Mouse (Mus musculus): Measurements from ENCODE around the gene Abca17. TPM values are rescaled to one million over a fixed set of nuclear protein-coding genes. Genes with fewer than 3 reads are reported as not detected.

Gene Abca17
- polyA plus RNA-seq, 1 experiment from 2014 or later: 0.22 TPM

DNA sequence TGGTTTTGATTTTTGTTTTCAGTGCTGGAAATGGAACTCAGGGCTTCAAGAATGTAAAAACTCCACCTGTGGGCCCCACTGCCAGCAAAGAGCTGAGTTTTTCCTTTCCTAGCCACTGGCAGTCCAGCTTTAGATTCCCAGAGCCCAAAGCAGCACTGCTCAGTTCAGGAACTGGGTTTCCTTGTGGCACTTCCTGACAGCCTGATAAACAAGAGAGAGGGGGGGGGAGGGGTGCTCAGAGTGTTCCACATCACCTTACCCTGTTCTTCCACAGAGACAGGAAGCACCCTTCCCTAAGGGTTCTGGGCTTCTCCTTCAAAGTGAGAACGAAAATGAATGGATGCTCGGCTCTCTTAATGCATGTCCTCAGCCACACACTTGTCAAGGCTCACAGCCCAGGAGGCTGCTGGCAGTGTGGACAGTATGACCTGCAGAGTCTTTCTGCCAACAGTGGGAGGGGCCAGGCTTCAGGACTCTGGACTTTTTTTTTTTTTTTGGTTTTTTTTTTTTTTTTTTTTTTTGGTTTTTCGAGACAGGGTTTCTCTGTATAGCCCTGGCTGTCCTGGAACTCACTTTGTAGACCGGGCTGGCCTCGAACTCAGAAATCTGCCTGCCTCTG lies 24.3 kb upstream of the Abca17 start:
- H3K4me2 ChIP-seq (replicated peaks; ENCODE audit: low read depth, low read length): no peak overlapping the region
- 80% methylated on average over 4 of the region's 5 CpGs for WGBS
- H3K4me3 ChIP-seq (ENCODE audit: low read length): no peak overlapping the region
- H3K9me3 ChIP-seq (ENCODE audit: low read length): no peaks in the 10 kb centered on the region
- H3K9ac ChIP-seq (replicated peaks; ENCODE audit: low read length): no peak overlapping the region
- H3K36me3 ChIP-seq (ENCODE audit: insufficient read depth, low read length): 0 out of 2 replicates have a peak, but pooled peaks cover 3% of the 10 kb centered on the region
- no peak overlapping the region for H3K27ac ChIP-seq (ENCODE audit: low read length)
- no peak for ATAC-seq (ENCODE audit: low FRiP score, low TSS enrichment)
- H3K27me3 ChIP-seq (ENCODE audit: insufficient read depth, low read length): no peaks in the 10 kb centered on the region
- H3K4me1 ChIP-seq (ENCODE audit: insufficient read depth, low read length): no peaks in the 10 kb centered on the region

DNA sequence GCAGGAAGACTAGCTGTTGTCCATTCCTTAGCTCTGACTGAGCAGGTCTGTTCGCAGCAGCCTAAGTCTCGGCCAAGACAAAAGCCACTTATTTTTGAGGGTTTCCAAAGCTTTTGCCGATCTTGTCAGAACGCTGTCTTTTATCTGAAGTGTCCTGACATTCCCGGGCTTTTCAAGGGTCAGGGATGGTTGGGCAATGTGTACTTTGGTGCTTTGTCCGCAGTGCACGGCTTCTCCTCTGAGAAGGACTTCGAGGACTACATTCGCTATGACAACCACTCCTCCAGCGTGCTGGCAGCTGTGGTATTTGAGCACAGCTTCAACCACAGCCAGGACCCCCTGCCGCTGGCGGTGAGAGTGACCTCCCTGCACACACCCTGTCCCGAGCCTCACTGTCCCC lies 15.0 kb upstream of the Abca17 start:
- Histone ChIP-seq H3K9ac (replicated peaks; ENCODE audit: low read length) (no peak overlapping the region), H3K27ac (ENCODE audit: low read length) (no peak overlapping the region), H3K4me3 (ENCODE audit: low read length) (no peak overlapping the region), H3K27me3 (ENCODE audit: insufficient read depth, low read length) (no peaks in the 10 kb centered on the region), H3K4me1 (ENCODE audit: insufficient read depth, low read length) (no peaks in the 10 kb centered on the region), H3K36me3 (ENCODE audit: insufficient read depth, low read length) (0 out of 2 replicates have a peak, but pooled peaks cover 13% of the 10 kb centered on the region), H3K9me3 (ENCODE audit: low read length) (no peaks in the 10 kb centered on the region), H3K4me2 (replicated peaks; ENCODE audit: low read depth, low read length) (no peak overlapping the region)
- 73% methylated on average over 13 of the region's 13 CpGs for WGBS
- ATAC-seq (ENCODE audit: low FRiP score, low TSS enrichment): no peak

DNA sequence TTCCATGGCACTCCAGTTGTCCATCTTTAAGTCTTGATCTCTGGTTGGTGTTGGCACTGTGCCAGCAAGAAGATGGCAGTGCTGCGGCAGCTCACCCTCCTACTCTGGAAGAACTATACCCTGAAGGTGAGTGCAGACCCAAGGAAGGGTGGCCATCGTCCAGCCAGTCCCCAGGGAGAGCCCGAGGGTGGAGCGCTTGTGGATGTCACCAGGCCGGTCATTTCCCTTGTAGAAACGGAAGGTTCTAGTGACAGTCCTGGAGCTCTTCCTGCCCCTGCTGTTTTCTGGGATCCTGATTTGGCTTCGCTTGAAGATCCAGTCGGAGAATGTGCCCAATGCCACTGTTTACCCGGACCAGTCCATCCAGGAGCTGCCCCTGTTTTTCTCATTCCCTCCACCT lies 13.6 kb upstream of the Abca17 start:
- no peak for ATAC-seq (ENCODE audit: low FRiP score, low TSS enrichment)
- Histone ChIP-seq H3K9ac (replicated peaks; ENCODE audit: low read length) (no peak overlapping the region), H3K4me2 (replicated peaks; ENCODE audit: low read depth, low read length) (no peak overlapping the region), H3K27ac (ENCODE audit: low read length) (no peak overlapping the region), H3K36me3 (ENCODE audit: insufficient read depth, low read length) (0 out of 2 replicates have a peak, but pooled peaks cover 13% of the 10 kb centered on the region), H3K4me3 (ENCODE audit: low read length) (no peak overlapping the region), H3K27me3 (ENCODE audit: insufficient read depth, low read length) (no peaks in the 10 kb centered on the region), H3K4me1 (ENCODE audit: insufficient read depth, low read length) (no peaks in the 10 kb centered on the region), H3K9me3 (ENCODE audit: low read length) (no peaks in the 10 kb centered on the region)
- WGBS: 90% methylated on average over 9 of the region's 9 CpGs

DNA sequence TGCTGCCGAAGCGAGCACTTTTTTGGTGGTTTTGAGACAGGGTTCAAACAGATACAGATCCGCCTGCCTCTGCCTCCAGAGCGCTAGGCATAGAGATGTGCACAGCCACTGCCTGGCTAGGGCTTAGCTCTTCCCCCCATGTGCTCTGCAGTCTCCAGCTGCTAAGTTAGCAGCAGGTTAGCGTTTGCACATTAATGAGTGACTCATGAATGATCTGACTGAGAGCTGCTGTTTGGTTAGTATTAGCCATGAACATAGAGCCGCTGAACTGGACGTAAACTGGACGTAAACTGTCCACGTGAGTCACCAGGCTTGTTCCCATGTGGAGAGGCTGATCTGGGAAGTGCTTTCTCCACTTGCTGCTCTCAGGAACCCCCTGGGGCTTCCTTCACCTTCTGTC lies 11.7 kb upstream of the Abca17 start:
- peak; percentile 93 for ATAC-seq (ENCODE audit: low FRiP score, low TSS enrichment)
- no peak overlapping the region for H3K27ac ChIP-seq (ENCODE audit: low read length)
- H3K9ac ChIP-seq (replicated peaks; ENCODE audit: low read length): no peak overlapping the region
- 0 out of 2 replicates have a peak, but pooled peaks cover 7% of the 10 kb centered on the region for H3K36me3 ChIP-seq (ENCODE audit: insufficient read depth, low read length)
- WGBS: 73% methylated on average over 9 of the region's 9 CpGs
- no peaks in the 10 kb centered on the region for H3K4me1 ChIP-seq (ENCODE audit: insufficient read depth, low read length)
- H3K27me3 ChIP-seq (ENCODE audit: insufficient read depth, low read length): no peaks in the 10 kb centered on the region
- no peak overlapping the region for H3K4me2 ChIP-seq (replicated peaks; ENCODE audit: low read depth, low read length)
- H3K9me3 ChIP-seq (ENCODE audit: low read length): no peaks in the 10 kb centered on the region
- no peak overlapping the region for H3K4me3 ChIP-seq (ENCODE audit: low read length)

DNA sequence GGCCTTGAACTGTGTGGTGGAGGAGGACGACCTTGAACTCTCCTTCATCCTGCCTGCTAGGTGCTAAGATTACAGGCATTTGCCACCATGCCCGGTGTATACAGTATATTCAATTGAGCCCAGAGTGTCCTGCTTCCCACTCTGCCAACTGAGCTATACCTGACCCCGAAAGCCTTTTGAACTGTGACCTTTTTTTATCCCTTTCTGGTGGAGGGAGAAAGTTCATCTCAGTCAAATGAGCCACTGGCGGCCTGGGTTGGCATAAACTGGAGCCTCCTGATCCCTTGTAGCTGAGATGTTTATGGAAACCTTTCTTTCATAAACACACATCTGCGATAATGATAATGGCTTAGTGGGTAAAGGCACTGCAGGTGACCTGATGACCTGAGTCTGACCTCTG lies 10.4 kb upstream of the Abca17 start:
- Histone ChIP-seq H3K4me1 (ENCODE audit: insufficient read depth, low read length) (no peaks in the 10 kb centered on the region), H3K4me3 (ENCODE audit: low read length) (no peak overlapping the region), H3K36me3 (ENCODE audit: insufficient read depth, low read length) (no peaks in the 10 kb centered on the region), H3K27me3 (ENCODE audit: insufficient read depth, low read length) (no peaks in the 10 kb centered on the region), H3K9ac (replicated peaks; ENCODE audit: low read length) (no peak overlapping the region), H3K27ac (ENCODE audit: low read length) (no peak overlapping the region), H3K4me2 (replicated peaks; ENCODE audit: low read depth, low read length) (no peak overlapping the region), H3K9me3 (ENCODE audit: low read length) (no peaks in the 10 kb centered on the region)
- 82% methylated on average over 5 of the region's 5 CpGs for WGBS
- no peak for ATAC-seq (ENCODE audit: low FRiP score, low TSS enrichment)

DNA sequence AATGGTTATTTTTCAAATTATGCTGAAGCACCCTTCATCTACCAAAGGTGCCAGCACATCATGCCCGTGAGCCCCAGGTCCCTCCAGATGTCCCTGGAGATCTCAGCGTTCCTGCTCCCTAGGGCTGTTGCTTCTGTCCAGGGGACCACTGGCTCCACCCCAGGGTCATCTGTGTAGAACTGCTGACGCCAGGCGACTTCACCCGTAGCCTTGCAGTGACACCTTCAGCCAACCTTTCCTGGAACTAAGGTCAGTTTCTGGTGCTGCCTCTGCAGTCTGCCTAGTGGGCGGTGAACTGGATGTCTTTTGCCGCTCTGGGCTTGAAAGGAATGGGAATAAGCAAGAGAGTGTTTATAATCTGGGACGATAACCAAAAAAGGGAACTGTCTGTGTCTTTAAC lies 10.0 kb upstream of the Abca17 start:
- Histone ChIP-seq H3K4me2 (replicated peaks; ENCODE audit: low read depth, low read length) (no peak overlapping the region), H3K4me3 (ENCODE audit: low read length) (no peak overlapping the region), H3K9ac (replicated peaks; ENCODE audit: low read length) (no peak overlapping the region), H3K4me1 (ENCODE audit: insufficient read depth, low read length) (no peaks in the 10 kb centered on the region), H3K9me3 (ENCODE audit: low read length) (no peaks in the 10 kb centered on the region), H3K27ac (ENCODE audit: low read length) (no peak overlapping the region), H3K27me3 (ENCODE audit: insufficient read depth, low read length) (no peaks in the 10 kb centered on the region), H3K36me3 (ENCODE audit: insufficient read depth, low read length) (no peaks in the 10 kb centered on the region)
- 79% methylated on average over 8 of the region's 8 CpGs for WGBS
- no peak for ATAC-seq (ENCODE audit: low FRiP score, low TSS enrichment)

DNA sequence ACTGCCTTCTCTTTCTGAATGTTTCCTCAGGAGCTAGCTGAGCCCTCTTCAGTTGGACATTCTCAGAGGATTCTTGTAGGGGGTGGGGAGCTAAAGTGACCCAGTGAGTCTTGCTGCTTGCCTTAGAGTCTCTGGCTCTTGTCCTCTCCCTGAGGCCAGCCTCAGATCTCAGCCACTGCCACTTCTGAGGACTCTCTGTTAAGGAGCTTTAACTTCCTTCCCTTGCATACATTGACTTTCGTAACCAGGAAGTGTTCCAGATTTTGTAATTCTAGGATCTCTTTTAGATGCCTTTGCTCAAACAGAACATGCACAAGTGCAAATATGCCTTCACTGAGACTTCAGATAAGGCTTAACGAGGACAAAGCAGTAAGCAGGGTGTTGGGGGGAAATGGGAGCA lies 9.0 kb upstream of the Abca17 start:
- H3K4me3 ChIP-seq (ENCODE audit: low read length): no peak overlapping the region
- peaks cover 3% of the 10 kb centered on the region; the same call in 1 of the 2 replicates for H3K4me1 ChIP-seq (ENCODE audit: insufficient read depth, low read length)
- H3K9me3 ChIP-seq (ENCODE audit: low read length): no peaks in the 10 kb centered on the region
- H3K36me3 ChIP-seq (ENCODE audit: insufficient read depth, low read length): no peaks in the 10 kb centered on the region
- no peak overlapping the region for H3K27ac ChIP-seq (ENCODE audit: low read length)
- no peak for ATAC-seq (ENCODE audit: low FRiP score, low TSS enrichment)
- WGBS: 69% methylated on average over 2 of the region's 2 CpGs
- no peaks in the 10 kb centered on the region for H3K27me3 ChIP-seq (ENCODE audit: insufficient read depth, low read length)
- H3K9ac ChIP-seq (replicated peaks; ENCODE audit: low read length): no peak overlapping the region
- no peak overlapping the region for H3K4me2 ChIP-seq (replicated peaks; ENCODE audit: low read depth, low read length)

DNA sequence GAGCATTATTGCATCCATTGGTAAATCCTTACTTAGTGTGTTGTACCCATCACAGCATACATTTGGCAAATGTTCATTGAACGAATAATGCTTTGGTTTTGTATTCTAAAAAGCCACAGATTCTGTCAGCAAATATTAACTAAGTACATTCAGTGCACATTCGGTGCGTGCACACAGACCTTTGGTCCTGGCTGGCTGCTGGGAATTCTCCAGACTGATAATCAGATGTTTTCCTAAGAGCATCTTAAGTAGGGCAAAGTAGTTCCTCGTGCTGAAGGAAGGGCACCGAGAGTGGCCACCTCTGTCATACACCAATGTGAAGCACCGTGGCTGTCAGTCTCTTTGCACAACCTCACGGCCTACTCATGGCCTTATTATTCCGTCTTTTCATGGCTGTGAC lies 8.1 kb upstream of the Abca17 start:
- peaks cover 3% of the 10 kb centered on the region; the same call in 1 of the 2 replicates for H3K4me1 ChIP-seq (ENCODE audit: insufficient read depth, low read length)
- H3K4me2 ChIP-seq (replicated peaks; ENCODE audit: low read depth, low read length): no peak overlapping the region
- no peak overlapping the region for H3K9ac ChIP-seq (replicated peaks; ENCODE audit: low read length)
- H3K36me3 ChIP-seq (ENCODE audit: insufficient read depth, low read length): no peaks in the 10 kb centered on the region
- peak overlapping the region; percentile 6; the same call in 1 of the 2 replicates for H3K27ac ChIP-seq (ENCODE audit: low read length)
- no peaks in the 10 kb centered on the region for H3K9me3 ChIP-seq (ENCODE audit: low read length)
- H3K27me3 ChIP-seq (ENCODE audit: insufficient read depth, low read length): no peaks in the 10 kb centered on the region
- 87% methylated on average over 8 of the region's 8 CpGs for WGBS
- no peak overlapping the region for H3K4me3 ChIP-seq (ENCODE audit: low read length)
- ATAC-seq (ENCODE audit: low FRiP score, low TSS enrichment): no peak

DNA sequence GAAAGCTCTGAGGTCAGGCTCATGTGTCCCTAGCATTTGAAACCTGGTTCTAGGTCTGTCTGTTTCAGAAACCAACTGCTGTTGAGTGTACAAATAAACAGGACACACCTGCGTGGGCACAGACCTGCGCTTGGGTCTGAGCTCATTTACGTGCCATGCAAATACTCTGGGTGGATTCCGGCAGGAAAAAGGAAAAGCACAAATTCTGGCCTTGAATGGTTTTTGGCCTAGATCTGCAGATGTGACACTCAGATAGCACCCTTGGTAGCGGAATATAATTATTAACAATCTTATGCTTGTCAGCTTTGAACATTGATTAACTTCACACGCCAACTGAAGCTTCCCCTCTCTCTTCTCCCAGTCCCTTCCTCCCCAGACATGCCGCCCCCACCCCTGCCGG lies 4.4 kb upstream of the Abca17 start:
- no peak for ATAC-seq (ENCODE audit: low FRiP score, low TSS enrichment)
- H3K4me3 ChIP-seq (ENCODE audit: low read length): no peak overlapping the region
- H3K27me3 ChIP-seq (ENCODE audit: insufficient read depth, low read length): peaks cover 11% of the 10 kb centered on the region
- H3K9me3 ChIP-seq (ENCODE audit: low read length): no peaks in the 10 kb centered on the region
- no peak overlapping the region for H3K4me2 ChIP-seq (replicated peaks; ENCODE audit: low read depth, low read length)
- no peak overlapping the region for H3K9ac ChIP-seq (replicated peaks; ENCODE audit: low read length)
- no peaks in the 10 kb centered on the region for H3K36me3 ChIP-seq (ENCODE audit: insufficient read depth, low read length)
- peaks cover 17% of the 10 kb centered on the region for H3K4me1 ChIP-seq (ENCODE audit: insufficient read depth, low read length)
- 77% methylated on average over 8 of the region's 8 CpGs for WGBS
- H3K27ac ChIP-seq (ENCODE audit: low read length): peak overlapping the region; percentile 32; the same call in 1 of the 2 replicates

DNA sequence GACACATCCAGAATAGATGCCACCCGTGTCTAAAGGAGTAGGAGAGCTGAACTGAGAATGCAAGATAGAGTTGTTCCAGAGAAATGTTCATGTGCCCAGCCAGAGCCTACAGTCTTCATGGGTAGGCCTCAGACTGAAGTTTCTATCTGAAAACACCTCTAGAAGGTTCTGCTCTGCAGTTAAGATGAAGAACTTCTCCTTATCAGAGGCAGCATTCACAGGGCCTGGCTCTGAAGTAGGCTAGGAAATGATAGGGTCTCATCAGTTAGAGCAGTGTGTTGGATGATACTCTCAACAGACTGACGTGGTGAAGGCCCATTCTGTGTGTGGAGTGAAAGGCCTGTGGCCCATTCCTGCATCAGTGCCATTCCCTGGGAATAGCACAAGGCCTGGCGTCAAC lies 3.1 kb upstream of the Abca17 start:
- WGBS: 87% methylated on average over 3 of the region's 3 CpGs
- ATAC-seq (ENCODE audit: low FRiP score, low TSS enrichment): no peak
- Histone ChIP-seq H3K36me3 (ENCODE audit: insufficient read depth, low read length) (no peaks in the 10 kb centered on the region), H3K4me3 (ENCODE audit: low read length) (no peak overlapping the region), H3K4me2 (replicated peaks; ENCODE audit: low read depth, low read length) (no peak overlapping the region), H3K9ac (replicated peaks; ENCODE audit: low read length) (no peak overlapping the region), H3K9me3 (ENCODE audit: low read length) (no peaks in the 10 kb centered on the region), H3K4me1 (ENCODE audit: insufficient read depth, low read length) (peaks cover 17% of the 10 kb centered on the region), H3K27me3 (ENCODE audit: insufficient read depth, low read length) (peaks cover 17% of the 10 kb centered on the region), H3K27ac (ENCODE audit: low read length) (no peak overlapping the region)
